Mouse (Mus musculus) layer of hippocampus, adult 18-20 months (tissue): ENCODE results near the gene Igsf21. TPM values are rescaled to one million over a fixed set of nuclear protein-coding genes. Genes with fewer than 3 reads are reported as not detected.

Source experiments
- DNase-seq, 2 experiments: peaks; one replicate each; pipeline ENCODE4 v3.0.0; 2022; ENCODE audit warnings: low spot score in 2 of 2
- long read RNA-seq: library from polyadenylated mRNA; stranded (forward); transcript quantifications from one replicate; pipeline ENCODE4 v2.0.0, GENCODE M21; 2021
- total RNA-seq, 2 experiments: library from RNA; stranded (reverse); gene quantifications; 2 replicates each; pipeline ENCODE4 v1.2.3; 2021

Igsf21 gene
- total RNA-seq, result 10 to 100 TPM; 30.0 to 40.3 TPM
- long read RNA-seq, transcript Igsf21-201 (10 exons, 1,979 nt), result major isoform, 56 of 62 reads
- long read RNA-seq, partial matches to known transcripts, result 5 of 62 reads
- long read RNA-seq, other reads (novel, unspliced or antisense), result 1 of 62 reads

DNA sequence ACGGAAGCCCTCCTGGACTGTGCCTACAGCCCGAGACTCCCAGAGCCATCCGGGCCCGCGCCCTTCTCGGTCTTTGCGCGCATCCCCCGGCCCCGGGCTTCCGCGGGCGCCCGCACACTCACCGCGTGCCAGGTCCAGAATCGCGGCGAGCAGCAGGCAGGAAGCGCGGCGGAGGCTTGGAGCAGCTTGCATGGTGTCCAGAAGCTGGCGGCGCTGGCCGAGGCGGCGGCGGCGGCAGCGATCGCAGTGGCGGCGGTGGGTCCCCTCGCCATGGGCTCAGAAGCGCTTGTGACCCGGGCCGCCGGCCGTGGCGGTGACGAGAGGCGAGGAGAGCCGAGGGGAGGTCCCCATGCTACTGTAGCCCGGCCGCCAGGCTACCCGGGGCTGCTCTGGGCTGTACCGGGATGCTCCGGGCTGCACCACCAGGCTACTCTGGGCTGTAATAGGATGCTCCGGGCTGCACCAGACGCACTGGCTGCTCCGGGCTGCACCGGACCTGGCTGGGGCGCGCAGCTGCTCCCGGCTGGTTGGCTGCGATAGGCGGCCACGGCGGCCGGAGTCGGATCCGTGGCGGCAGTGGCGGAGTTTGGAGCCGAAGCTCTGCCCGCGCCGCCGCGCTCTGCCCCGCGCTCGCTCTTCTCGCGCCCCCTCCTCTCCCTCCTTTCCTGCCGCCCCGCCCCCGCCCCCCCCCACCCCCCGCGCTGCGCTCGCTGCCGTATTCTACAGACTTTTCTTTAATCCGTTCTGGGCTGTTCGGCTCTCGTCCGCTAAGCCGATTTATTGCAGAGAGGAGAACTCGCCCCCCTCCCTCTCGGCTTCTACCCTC, at the start of gene Igsf21:
Igsf21 (minus strand) TSS at position 605 of the 826 bp plus-strand sequence.
- no peak for DNase-seq

DNA sequence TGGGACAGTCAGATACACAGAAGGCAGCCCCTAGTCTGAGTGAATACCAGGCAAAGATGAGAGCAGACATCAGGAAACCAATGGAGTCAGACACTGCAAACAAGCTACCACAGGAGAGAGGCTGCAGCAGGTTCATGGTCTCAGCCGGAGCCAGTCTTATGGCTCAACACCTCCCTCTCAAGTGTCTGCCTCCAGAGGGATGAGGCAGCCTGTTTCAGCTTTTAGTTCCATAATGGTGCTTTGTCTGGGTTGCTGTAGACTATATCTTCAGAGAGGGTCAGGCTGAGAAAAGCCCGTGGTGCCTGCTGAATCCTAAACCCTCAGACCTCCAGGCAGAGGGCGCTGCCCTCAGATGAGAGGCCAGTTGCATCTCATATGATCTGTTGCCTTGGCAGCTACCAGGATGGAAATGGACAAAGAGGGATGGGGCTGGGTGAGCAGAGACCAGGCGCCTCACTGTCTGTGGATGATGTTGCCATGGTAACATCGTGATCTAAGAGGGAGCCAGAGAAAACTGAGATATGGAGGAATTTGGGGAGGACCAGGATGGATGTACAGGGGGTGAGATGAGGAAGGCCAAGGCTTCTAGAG, 39.2 kb upstream of the Igsf21 start:
- peak; percentile 17 to 49 for DNase-seq

DNA sequence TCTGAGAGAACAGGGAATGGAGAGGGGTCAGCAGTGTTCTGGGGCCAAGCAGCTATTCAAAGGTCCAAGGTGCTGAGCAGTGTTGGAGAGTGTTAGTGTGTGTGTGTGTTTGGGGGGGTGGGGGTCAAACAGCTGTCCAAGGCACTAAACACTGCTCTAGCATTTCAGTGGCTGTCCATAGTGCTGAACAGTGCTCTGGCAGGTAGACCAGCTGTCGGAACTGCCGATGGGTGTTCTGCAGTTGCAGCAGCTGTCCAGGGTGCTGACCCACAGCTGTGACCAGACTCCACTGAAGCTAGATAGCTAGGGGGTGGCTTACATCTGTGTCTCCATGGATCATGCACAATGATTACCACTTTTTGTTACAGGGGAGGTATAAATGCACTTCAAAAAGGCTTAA, 36.8 kb upstream of the Igsf21 start:
- DNase-seq, result no peak

DNA sequence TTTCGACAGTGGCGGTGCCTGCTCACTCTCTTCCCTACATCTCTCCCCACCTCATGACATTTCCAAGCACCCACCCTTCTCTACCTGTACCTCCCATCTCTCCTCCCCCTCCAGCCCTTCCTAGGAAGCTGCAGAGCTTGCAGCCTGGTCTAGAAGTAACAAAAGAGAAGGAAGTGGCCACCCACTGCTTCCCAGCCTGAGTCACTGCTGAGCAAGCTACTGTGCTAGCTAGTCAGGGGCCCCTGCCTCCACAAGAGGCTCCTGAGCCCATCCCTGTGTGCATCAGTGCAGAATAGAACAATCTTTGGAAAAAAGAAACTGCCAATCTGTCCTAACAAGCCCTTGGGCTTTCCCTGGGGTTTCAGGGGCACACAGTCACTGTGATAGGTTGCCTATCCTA, 31.7 kb upstream of the Igsf21 start:
- DNase-seq, result peak; percentile 16 to 21

DNA sequence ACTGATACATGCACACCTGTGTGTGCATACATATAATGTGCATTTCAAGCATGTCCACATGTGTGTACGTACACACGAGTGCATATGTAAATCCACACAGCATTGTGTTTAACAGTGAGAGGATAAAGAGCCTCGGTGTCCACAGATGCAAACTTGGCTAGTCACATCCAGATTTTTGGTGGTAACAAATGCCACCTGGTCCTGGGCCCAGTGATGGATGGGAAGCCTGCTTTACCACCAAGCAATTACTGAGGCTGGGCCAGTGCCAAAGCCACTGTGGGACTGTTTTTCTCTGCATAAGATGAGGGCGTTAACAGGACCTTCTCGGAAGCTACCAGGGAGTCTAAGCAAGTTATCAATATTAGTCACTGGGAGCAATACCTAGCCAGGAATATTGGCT, 25.3 kb upstream of the Igsf21 start:
- no peak for DNase-seq

DNA sequence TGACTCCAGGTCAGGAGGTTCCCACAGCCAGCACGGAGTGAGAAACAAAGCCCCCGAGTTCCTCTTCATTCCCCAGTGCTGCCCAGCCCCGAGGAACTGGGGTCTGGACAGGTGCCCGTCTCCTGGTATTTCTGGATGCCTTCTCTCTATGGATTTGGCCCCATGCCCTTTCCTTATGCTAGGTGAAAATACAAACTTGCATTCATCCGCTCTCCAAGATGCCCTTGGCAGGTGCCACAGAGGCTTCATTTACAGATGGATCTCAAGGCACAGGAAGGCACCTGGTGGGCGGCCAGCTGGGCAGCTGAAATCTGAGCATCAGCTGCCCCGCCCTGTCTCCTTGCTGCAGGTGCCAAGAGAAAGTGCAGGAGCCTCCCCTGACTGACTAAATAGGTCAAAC, 23.9 kb upstream of the Igsf21 start:
- DNase-seq, result no peak

DNA sequence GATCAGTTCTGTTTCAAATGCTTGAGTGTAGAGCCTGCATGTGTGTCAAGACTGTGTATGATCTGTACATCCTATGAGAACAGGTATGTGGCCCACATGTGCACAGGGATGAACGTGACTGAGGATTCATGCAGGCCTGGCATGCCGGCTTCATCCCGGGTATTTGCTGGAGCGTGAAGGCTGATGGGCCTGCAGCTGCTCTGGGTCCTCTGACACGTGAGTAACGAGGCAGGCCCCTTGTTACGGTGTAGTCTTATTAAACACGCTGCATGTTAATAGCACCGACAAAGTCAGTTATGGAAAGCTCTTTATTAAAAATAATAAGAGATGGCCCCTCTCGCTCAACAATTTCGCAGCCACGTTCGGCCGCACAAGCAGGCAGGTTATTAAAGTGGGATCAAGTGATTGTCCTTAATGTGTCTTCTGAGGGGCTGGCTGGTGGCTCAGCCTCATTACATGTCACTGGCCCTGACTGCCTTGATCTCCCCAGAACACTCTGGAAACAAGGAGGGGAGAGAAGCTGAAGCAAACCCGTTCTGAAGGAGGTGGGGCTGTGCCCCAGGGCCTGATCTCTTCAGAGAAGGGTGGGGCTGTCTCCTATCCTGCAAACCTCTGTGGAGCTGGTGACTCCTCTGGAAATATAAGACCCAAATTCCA, 22.7 kb upstream of the Igsf21 start:
- DNase-seq, result no peak

DNA sequence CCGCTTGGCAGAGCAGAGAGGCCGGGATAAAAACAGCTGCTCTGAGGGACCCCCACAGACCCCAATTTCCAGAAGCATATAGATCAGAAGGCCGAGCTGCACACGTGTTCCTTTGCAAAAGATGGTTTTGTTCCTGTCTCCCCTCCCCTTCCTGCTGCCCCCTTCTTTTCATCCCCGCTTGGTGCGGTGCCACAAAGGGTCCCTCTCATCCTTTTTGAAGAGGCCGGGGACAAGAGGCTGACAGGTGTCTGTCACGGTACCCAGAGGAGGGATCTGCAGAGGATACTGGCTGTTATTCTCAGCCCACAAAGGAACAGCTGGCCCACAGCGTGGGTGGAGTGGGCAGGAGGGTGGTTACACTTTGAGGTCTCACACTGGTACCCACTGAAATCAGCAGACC, 21.3 kb upstream of the Igsf21 start:
- no peak for DNase-seq

DNA sequence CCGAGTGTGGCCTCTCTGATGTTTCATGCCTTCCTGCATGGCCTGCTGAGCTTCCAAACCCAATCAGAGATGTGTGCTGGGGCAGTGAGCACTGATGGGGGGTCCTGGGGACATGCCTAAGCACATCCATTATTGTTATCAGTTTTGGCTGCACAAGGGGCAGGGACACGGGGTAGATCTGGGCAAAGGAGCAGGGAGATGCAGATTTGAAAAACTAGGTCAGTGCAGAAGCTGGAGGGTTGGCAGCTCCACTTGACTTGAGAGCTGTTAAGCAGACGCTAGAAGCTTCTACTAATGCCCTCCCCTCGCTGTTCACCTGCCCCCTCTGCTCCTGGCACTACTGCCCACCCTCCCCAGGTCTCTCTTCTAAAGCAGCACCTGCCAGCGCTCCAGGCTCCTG, 20.5 kb upstream of the Igsf21 start:
- DNase-seq, result no peak

DNA sequence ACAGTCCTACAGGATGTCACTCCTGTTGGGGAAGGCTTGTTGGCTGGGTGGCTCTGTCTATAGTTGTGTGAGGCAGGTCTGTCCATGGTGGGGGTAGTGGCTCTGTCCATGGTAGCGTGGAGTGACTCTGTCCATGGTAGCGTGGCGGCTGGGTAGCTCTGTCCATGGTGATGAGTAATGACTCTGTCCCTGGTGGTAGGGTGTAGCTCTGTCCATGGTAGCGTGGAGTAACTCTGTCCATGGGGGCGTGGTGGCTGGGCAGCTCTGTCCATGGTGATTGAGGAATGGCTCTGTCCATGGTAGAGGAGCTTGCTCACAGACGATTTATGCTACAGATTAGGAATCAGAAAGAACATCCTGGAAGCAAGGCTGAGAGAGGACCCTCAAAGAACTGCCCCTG, 12.4 kb upstream of the Igsf21 start:
- DNase-seq, result no peak

DNA sequence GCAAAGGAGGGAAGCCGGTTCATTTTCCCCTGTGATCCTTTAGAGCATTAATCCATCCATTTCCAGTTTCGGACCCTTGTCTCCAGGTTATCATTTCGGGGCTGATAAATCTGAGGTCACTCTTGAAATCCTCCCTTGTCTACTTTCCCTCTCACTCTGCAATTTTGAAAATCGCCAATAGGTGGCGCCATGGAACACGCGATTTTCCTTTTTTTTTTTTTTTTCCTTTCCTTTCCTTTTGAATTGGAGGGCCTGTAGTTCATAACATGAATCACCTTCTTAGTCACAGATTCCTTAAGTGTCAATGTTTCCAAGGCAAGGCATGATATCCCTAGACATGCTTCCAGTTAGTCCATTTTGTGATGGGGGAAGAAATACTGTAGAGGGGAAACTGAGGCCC, 5.8 kb upstream of the Igsf21 start:
- peak in 1 of 2 experiments; percentile 55 for DNase-seq

DNA sequence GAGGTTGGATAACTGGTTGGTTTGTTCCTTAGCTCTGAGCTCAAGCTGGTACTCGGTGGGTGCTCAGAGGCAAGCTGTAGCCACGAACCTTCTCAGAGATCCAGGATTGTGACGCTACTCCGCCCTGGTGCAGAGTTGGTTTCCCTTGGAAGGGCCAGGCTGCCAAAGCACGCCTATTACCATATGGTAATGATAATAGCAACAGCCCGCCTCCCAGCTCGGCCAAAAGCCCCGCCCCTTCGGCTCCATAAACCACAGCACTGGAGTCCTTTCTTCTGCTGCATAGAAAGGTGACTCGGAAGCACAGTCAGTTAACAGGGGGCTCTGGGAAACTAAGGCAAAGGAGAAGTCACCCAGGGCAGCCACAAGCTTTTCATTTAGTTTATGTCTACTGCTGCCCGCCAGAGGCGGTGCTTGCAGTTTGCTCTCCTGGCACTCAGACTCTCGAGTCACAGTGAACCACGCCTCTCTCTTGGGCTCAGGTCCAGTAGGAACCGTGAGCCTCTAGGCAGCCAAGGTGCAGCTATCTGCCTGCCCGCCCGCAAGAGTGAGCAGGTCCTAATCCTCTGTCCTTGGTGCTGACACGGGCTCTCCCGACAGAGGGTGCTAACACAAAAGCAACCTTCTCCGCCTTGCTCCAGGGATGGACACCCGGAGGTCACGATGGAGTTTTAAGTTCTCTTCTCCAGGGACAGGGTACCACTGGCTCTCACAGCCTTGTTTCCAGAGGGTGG, 2.6 kb upstream of the Igsf21 start:
- DNase-seq, result peak in 1 of 2 experiments; percentile 51

DNA sequence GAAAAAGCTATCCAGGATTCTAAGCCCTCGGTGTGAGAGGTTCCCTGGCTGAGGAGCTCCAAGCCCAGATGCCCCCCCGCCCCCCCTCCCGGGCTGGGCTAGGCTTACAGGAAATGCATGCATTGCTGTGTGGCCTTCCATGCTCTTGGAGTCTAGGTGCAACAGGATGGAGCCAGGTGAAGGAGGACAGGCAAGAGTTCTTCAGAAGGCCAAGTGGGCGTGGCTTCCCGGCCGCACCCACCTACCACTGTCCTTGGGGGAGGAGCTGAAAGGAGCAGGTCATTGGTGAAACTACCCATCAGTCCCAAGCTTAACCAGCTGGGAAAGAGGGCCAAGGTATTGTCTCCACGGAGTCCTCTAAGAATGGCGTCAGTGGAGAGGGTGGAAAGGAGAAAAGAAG, 1.8 kb upstream of the Igsf21 start:
- DNase-seq, result no peak

DNA sequence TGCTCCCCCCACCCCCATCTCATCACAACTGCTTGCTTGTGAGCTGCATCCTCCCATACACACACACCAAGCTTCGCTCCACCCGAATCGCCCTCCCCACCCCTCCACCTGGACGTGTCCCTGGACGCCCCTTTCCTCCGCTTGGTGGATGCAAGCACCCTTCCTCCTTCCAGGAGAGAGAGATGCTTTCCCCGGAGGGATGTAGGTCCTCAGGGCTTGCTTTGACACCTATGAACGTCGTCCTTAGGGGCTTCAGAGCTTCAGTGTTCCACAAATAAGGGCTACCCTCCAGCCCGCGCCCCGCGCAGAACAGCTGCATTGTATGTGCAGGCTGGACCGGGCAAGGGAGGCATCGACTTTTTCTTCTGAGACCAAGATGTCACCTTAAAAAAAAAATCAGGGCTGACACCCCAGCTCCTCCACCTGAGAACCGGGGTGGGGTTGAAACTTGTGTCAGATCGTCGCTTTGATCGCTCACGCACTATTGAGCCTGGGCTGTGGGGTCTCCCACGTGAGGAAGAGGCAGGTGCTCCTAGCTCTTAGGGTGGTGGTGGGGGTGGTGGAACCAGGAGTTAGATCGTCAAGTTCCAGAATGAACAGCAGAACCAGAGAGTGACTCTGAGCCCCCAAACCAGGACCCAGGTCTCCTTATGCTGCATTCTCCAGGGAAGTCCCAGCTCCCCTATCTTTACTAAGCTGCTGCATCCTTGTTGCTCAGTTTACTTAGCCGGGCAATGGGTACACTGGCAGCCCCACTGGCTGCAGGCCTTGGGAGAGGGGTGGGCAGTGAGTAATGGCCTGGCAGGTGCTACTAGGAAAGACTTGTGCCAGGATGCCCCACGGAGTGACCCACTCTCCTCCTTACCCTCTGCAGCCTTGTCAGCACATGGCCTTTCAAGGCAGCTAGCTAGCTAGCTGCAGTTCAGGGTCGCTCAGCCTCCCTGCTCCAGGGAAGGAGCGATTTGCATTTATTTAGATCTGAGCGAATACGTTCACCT, 721 bp upstream of the Igsf21 start:
- DNase-seq, result no peak

DNA sequence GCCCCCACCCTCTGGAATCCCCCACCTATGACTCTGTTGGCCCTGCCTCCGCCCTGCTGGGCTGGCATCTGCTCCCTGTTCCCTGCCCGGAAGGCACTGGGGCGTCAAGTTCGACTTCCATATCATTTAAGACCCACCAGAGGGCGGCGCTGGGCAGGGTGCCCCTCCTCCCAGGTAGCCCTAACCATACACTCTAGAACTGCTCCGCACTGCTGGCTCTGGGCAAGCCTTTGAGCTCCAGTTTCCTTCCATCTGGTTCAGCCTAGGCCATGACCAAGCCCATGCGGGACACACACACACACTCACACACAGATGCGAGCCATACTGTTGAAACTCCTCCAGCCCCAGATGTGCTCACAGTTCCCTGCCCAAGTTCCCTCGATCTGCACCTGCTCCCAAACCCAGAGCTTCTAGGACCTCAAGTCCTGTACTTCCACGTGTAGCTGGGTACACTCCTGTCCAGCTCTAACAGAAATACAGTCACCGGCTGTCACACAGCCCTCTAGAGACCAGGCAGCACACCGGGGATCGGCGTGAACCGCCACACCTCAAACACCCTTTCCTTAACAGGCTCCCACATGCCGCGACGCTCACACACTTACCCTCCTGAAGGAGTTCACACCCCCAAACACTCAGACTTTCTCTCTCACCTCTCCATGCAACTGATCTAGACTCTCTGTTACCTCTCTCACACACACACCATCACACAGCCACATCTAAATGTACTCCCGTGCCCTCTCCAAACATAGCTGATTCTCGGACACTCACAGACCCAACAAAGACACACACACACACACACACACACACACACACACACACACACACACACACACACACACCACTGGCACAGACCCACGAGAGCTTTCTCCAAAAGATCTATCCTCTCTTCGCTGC, 1.1 kb downstream of the Igsf21 start:
- no peak for DNase-seq

DNA sequence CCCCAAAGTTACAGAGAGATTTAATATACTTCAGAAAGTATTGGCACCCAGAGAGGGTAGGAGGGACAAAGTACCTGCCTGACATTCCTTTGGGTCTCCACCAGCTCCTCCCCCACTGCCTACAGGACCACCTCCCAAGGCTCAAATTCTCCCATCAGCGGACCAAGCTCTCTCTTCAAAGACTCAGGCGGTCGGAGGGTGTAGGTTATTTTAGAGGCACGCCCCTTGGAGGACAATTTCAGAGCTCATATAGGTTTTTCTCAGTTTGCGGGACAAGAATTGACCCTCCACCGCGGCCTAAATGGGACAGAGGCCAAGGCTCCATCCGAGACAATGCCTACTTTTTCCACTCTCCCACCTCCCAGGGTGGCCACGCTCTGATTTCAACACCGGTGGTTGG, 1.7 kb downstream of the Igsf21 start:
- DNase-seq, result no peak

DNA sequence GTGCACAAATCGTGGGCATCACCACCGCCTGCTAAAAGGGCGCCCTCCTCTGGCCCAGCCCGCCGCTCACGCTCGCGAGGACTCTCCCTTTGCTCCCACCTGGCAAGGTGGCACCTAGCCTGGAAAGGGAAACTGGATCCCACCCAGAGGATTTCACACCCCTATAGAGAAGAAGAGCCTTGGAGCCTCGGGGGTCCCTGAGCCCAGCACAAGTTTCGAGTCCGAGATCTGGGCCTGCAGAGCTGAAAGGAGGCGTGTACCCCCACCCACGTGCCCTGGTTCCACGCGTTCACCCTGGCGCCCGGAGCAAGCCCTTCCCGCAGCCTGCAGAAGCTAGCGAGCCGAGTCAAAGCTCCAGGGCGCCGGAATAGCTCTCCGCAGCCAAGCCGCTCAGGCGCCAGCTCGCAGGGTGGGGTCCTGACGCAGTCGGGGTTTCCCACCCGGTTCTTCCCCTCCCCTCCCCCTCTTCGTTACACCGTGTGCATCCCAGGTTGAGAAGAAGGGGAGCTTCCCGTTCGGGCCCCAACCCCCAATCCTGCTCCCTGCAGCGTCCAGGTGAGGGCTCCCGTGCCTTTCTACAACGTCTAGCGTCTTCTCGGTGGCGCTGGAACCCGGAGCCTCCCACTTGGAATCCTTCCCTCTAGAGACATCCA, 2.3 kb downstream of the Igsf21 start:
- no peak for DNase-seq

DNA sequence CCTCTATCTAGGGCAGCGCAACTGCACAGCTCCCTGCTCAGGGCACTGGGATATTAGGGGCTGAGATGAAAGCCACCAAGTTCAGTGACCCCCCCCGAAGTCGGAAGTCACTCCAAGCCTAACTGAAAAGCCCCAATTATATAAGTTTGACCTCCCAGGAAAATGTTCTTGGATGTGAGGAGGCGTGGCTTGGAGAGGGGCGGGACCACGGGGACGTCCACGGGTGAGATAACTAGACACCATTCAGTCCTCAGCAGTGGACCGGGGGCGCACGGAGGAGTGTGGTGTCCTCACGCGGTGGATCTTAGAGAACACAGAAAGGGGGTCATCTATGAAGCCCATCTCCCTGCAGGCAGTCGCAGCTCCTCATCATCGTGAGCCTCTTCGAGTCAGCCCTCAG, 3.4 kb downstream of the Igsf21 start:
- no peak for DNase-seq

DNA sequence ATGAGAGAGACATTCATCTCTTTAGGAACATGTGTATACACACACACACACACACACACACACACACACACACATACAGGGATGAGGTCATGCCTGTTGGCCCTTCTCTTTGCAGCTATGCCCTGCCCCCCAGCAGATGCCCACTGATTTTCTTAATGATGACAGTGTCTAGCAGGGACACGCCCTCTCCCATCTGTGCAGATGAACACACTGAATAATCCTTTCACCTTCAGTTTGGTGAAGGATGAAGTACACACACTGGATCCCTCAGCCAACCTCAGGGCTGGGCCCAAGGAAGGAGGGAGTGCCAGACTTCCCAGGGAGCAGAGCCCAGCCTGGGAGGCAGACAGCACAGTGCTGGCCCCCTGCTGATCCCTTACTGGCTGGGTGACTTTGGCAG, 4.3 kb downstream of the Igsf21 start:
- DNase-seq, result no peak
